Mouse (Mus musculus): ENCODE data around the gene Abcb10. TPM values are rescaled to one million over a fixed set of nuclear protein-coding genes. Genes with fewer than 3 reads are reported as not detected.
"Not testable (repeated sequence)": the region's sequence is repeated elsewhere in the genome, so short reads cannot be mapped to it uniquely, and the experiment has no call there.

The Abcb10 gene
- total RNA-seq (2021) = 10 to 100 TPM; 43.2 to 52.8 TPM

GRCm38 (mm10) chr8:123982826-123983400 lies at the start of gene Abcb10:
Gene Abcb10 (minus strand): TSS chr8:123983122.
- intact Hi-C loops (cut with DNase I) = loop anchor here (2.0 kb wide), 1 partner anchor 38 kb away; the partner anchor contains the start of genes Taf5l and Urb2
- peak; percentile 91 to 92 for DNase-seq

- DNase-seq = no peak
- intact Hi-C loops (cut with DNase I) = no loop called here
Observed at GRCm38 (mm10) chr8:124027831-124028230, 44.9 kb upstream of the Abcb10 start.

DNA sequence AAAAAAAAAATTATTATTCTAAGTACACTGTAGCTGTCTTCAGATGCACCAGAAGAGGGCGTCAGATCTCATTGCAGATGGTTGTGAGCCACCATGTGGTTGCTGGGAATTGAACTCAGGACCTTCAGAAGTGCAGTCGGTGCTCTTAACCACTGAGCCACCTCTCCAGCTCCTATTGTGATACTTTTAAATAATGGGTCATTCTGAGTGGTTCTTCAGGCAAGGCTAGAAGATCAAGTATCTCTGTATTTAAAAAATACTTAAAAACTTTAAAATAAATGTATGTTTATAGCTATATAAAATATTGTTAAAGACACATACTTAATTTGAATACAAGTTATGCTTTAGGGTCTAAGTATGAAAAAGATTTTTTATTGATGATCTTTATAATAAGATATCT lies 43.3 kb upstream of the Abcb10 start:
- DNase-seq; intact Hi-C loops (cut with DNase I): not testable (repeated sequence)

DNA sequence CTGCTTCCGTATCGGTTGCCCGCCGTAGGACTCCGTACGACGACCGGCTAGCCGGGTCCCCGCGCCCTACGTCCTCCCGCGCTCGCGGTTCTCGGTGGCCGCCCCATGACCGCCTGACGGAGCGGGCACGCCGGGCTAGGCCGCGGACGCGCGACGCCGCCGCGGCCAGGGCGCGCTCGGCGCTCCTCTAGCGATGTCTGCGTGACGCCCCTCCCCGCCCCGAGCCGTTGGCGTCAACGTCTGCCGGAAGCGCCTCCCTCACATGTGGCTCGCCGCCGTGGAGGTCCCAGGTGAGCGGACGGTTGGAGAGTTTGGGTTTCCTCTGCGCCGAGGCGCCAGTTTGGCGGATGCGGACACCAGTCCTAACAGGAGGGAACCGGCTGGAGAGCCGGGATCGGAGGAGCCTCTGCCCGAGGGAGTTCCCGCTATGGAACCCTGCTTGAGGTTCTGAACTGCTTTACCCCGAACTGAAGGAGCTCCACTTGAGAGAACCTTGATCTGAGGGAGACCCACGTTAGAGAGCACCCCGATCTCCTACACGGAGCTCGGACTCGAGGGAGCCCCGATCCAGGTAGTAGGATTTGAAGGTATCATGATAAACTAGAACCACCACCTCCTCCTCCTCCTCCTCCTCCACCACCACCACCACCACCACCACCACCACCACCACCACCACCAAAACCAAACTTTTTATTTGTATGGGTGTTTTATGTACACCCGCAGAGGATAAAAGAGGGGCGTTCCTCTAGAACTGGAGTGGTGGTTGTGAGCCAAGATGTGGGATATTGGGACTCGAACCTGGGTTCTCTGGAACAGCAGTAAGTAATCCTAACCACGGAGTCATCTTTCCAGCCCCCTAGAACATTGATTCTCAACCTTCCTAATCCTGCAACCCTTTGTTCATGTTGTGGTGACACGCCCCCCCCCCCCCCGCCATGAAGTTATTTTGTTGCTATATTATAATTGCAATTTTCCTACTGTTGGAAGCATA lies 38.6 kb upstream of the Abcb10 start, which contains the start of the genes Taf5l and Urb2:
TSS of gene Taf5l (minus strand) at position 161 of the 991 bp plus-strand sequence.
TSS of gene Urb2 (plus strand) at position 272 of the 991 bp plus-strand sequence.
- intact Hi-C loops (cut with DNase I) = loop anchor here (2.0 kb wide), 2 partner anchors 39 to 73 kb away; partner anchors contain the start of genes Abcb10 and Nup133
- DNase-seq = peak; percentile 93 to 97

DNA sequence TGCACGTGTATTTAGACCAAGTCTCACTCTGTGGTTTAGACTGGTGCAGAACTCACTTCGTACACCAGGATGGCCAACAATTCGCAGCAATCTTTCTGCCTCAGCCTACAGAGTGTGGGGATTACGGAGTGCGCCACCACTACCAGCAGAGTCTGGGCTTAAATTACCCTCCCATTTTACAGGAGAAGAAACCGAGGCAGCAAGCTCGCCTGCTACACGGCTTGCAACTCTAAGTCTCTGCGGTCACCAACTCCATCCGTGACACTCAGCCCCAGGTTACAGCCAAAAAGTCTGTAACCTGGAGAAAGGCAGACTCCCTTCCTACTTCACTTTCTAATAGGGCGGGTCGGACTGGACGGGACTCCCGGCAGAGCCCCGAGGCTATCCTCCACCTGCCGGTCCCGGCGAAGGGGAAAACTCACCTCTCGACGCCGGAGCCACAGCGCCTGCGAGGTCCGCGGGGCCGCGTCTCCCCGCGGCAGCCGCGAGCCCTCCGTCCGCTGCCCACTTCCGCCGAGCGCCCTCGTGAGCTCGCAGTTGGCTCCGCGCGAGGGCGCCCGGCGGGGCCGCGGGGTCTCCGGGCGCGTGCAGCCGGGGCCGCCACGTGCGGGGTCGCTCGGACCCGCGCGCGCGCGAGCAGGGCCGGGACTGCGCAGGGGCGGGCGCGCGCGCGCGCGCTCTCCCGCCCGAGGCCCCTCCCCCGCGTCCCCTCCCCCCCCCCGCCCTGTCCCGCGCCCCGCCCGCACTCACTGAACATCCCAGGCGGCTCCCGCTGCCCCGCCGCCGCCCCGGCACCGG lies 37.7 kb upstream of the Abcb10 start:
- intact Hi-C loops (cut with DNase I) = loop anchor here (2.0 kb wide), 2 partner anchors 38 to 72 kb away; partner anchors contain the start of genes Abcb10 and Nup133
- DNase-seq = peak; percentile 56 to 74

GRCm38 (mm10) chr8:124019782-124020181 lies 36.9 kb upstream of the Abcb10 start:
- peak in 1 of 2 experiments; percentile 16 for DNase-seq
- intact Hi-C loops (cut with DNase I) = loop anchor here (2.0 kb wide), 2 partner anchors 37 to 71 kb away; partner anchors contain the start of genes Abcb10 and Nup133

DNA sequence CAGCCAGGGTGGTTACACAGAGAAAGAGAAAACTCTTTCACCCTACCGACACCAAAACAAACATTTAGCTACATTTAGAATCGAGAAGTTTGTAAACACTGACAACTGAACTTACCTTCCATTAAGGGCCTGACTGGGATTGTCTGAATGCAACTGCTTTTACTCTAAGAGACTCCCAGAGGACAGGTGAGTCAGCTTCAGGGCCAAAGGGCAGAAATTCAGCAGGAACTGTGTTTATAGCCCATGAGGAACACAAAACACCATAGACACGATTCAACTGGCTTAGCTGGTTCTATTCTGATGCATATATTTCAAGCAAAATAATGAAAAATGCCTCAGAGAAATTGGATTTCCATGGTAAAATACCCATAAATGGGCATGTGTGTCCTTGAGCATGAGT lies 31.8 kb upstream of the Abcb10 start:
- intact Hi-C loops (cut with DNase I) = no loop called here
- no peak for DNase-seq

DNA sequence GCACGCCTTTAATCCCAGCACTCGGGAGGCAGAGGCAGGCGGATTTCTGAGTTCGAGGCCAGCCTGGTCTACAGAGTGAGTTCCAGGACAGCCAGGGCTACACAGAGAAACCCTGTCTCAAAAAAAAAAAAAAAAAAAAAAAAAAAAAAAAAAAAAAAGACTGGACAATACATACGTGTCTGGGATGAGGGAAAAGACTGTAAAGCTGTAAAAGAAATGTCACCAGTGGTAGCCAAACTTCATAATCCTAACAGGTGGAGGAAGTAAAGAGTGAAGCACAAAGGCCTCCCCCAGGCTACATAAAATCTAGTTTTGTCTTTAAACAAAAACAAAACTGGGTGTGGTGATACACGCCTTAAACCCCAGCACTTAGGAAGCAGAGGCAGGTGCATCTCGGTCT lies 31.4 kb upstream of the Abcb10 start:
- intact Hi-C loops (cut with DNase I); DNase-seq: not testable (repeated sequence)

GRCm38 (mm10) chr8:124011989-124012586 lies 29.2 kb upstream of the Abcb10 start:
- intact Hi-C loops (cut with DNase I) = no loop called here
- DNase-seq = no peak

- DNase-seq = no peak
- intact Hi-C loops (cut with DNase I) = no loop called here
Observed at GRCm38 (mm10) chr8:124011580-124011979, 28.7 kb upstream of the Abcb10 start.

DNA sequence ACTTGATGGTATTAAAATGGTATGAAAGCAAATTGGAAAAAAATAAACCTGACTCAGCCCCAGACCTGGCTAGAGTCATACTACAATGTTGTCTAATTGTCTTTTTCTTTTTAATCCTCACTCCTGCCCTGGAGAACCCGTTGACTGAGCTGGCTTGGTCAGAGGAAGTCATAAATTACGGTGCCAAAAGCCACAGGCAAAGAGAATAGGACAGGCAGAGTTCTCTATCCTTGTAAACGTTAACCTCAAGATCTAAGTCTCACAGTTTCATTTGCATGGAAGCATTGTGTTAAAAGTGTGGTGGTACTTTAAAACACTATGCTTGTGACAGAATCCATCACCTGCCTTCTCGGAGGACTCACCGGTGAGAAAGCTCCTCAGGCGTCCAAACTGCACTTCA lies 24.9 kb upstream of the Abcb10 start:
- intact Hi-C loops (cut with DNase I) = no loop called here
- no peak for DNase-seq

DNA sequence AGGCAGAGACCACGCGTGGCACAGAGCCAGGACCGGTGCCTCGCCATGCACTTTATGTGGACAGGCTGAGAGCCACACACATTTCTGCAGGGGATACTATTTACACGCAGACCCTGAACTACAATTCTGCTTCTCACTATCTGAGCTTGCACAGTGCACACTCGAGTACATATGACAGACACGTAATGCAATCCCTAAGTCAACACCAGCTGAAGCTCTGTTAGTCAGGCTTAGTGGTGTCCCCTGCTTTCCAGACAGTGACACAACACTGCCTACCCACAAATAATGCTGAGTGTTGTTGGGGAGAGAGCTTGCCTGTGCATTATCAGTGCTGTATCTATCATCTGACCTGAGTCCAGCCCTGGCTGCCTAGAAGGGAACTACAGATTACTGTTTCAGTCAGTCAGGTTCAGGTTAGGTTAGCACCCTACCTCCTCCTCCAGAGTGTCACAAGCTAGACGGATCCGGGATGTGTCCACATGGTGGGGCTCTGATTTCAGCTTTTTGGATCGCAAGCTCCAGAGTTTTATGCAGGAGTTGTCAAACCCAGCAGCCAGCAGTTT lies 19.7 kb upstream of the Abcb10 start:
- intact Hi-C loops (cut with DNase I) = no loop called here
- DNase-seq = no peak

GRCm38 (mm10) chr8:123999568-123999967 lies 16.6 kb upstream of the Abcb10 start:
- intact Hi-C loops (cut with DNase I) = no loop called here
- peak in 1 of 2 experiments; percentile 25 for DNase-seq

GRCm38 (mm10) chr8:123993997-123994396 lies 11.1 kb upstream of the Abcb10 start:
- DNase-seq = no peak
- intact Hi-C loops (cut with DNase I) = no loop called here

- intact Hi-C loops (cut with DNase I) = no loop called here
- DNase-seq = no peak
Observed at GRCm38 (mm10) chr8:123993597-123993996, 10.7 kb upstream of the Abcb10 start.

GRCm38 (mm10) chr8:123992587-123992986 lies 9.7 kb upstream of the Abcb10 start:
- no peak for DNase-seq
- intact Hi-C loops (cut with DNase I) = no loop called here

DNA sequence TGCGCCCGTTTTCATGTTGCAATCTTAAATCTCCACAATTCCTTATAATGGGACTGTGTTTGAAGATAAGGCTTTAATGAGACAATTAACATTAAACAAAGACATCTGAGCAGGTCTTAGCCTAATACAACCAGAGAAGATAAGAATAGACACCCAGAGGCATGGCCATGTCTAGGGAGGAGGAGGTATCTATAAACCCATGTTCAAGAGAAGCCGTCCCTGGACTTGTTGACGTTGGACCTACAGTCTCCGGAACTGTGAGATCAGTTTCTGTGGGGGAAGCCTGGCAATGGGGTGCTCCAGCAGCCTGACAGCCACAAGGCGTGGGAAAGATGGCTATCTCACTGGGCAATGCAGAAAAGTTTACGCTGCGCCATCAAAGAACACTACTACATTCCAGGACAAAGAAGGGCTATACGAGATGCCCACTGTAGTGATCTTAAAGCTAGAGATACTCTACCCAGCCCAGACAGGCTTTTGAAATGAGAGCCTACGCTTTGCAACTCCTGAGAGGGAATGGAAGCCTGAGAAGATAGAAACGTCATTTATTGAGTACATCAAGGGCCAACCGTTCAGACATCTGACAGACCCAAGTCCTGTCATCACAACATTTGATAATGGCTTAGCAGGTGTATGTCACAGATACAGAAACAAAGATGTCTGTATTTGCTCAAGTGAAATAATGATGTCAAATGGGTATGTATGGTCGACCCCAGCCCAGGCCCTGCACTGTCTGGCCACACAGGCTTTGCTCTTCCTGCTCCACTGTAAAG lies 7.5 kb upstream of the Abcb10 start:
- no peak for DNase-seq
- intact Hi-C loops (cut with DNase I) = no loop called here

DNA sequence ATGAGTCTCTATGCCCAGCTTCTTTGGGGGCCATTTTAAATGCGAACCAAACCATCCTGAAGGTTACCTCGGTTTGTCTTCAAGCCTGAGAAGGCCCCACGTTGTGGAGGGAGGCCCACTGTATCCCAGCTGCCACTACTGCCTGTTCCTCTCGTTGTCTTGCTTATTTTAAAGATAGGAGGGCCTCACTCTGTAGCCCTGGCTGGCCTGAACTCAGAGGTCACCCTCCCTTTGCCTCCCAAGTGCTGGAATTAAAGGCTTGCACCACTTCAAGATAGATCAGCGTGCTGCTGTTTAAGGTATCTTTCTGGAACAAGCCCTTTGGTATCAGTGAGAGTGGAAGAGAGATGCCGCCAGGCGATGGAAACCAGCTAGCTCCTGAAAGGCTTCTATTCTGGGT lies 6.2 kb upstream of the Abcb10 start:
- DNase-seq = no peak
- intact Hi-C loops (cut with DNase I) = no loop called here

- DNase-seq = no peak
- intact Hi-C loops (cut with DNase I) = no loop called here
Observed at GRCm38 (mm10) chr8:123988605-123989038, 5.7 kb upstream of the Abcb10 start.

All from heart, postnatal 36 days (tissue).